Mouse (Mus musculus): ENCODE measurements around the gene Gkn2.

The Gkn2 gene

DNA sequence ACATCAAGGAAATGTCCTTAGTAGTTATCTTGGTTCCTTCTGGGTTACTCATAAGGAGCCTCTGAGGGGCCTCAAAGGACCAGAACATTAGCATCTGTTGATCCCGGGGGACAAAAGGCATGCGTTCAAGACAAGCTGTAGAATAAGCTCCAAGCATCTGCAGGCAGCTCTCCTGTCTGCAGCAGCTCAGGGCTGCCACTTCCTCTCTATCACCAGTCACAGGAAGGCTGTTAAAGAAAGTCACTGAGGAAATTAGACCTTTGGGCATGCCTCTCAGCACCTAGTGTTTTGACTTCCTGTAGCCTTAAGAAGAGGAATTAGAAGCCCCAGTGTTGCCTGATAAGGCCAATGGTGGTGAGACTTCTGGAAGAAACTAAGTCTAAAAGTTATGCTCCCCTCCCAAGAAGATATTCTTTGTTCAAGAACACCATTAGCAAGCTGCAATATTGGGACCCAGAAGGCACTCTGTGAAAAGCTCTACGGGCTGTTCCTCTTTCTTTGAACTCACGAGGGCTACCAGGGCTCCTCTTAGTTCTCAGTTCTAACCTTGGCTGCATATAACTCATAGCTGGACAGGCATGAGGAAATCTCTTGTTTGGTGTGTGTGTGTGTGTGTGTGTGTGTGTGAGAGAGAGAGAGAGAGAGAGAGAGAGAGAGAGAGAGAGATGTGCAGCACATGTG, 26.9 kb downstream of the Gkn2 start:
- peak; percentile 28 for DNase-seq (ENCODE audit: low read depth)

DNA sequence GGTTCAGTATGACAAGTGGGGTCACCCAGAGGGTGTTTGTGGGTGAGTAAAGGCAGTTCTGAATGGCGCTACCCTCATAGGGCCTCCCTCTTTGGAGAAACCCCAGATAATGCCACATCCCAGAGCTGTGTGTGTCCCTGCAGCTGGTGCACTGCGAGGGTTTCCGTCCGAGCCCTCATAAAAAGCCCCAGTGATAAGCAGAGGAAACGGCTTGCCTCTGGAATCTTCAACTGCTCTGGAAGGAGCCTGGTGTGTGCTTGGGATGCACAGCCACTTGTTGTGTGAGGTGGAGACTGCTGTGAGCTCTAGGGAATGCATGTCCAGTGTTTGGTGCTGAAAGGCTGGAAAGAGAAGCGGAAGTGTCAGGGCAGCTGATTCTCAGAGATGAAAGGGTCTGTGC, 28.3 kb downstream of the Gkn2 start:
- no peak for DNase-seq (ENCODE audit: low read depth)

DNA sequence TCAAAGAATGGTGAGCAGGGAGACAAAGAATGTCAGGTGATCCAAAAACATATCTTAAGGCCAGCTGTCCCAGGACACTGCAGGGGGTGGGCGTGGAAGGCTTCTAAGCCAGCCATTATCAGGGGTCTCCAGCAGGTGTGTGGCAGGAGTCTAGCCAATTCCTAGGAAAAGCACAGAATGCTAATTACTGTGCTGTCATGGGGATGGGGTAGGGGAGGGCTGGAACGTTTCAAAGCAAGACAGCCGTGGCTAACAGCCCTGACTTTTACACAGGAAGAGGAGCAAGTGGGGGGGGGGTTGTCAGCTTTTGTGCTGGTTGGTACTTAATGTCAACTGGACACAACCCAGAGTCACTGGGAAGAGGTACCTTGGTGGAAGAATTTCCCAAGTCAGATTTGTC, 38.9 kb downstream of the Gkn2 start:
- no peak for DNase-seq (ENCODE audit: low read depth)

DNA sequence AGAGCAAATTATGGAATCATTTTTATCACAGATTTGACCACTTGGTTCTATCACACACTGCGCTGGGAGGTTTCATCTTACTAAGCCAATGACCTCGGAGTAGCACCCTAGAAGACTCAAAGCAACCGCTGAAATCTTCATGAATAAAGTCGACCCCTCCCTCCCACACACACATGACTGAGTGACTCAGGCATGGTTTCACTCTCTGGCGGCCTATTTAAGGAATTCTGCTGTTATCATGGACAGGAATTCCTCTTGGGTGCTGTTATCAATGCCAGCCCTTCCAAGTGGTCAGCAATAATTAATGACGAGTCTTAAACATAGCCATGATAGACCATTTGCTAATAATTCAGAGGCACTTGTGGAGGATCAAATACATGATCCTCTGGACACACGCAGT, 49.1 kb downstream of the Gkn2 start:
- no peak for DNase-seq (ENCODE audit: low read depth)

DNA sequence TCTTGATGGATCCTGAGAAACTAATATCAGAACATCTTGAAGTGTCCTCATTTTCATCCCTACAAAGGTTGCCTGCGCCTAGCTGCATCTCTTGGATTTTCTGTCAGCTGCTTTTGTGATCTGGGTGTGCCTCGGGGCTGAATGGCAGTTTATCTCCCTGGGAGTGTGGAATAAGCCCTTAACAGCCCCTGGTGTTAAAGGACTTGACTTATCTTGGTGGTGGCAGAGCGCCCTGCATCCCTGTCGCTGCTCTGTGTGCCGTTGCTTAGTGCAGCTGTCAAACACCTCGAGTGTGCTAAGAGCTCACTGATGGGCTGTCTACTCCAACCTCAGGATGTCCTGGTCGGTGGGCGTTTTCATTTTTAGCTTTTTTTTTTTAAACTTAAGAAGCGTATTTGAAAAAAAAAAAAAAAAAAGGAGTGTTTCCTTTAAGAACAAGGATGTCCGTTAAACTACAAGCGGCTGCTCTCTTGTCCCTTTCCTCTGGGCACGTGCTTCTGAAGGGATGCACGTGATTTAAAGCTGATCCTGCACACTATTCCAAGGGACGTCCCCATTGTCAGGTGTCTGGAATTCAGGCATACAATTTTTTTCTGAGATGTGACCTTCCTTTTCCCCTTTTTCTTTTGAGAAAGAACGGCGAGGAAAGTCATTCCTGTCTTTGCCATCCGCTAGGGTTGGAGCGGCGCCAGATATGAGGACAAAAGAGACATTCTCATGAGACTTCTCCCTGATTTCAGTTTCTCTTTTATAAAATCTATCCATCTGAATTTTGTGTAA, 51.1 kb downstream of the Gkn2 start:
- no peak for DNase-seq (ENCODE audit: low read depth)

DNA sequence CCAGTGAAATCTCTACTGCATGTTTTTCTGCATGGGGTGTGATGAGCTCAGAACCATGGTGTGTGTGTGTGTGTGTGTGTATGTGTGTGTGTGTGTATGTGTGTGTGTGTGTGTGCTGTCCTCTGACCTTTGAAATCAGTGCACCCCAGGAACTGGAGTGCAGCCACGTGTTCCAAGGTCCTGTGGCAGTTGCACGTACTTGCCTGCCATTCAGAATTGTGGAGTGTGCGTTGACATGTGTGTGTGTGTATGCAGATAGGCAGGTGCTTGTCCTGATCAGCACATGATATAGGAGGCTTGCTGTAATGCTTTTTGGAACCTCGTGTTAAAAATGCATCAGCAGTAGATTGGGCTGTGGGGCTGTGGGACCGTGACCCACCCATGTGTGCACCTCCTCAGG, 53.8 kb downstream of the Gkn2 start:
- DNase-seq (ENCODE audit: low read depth) = no peak

DNA sequence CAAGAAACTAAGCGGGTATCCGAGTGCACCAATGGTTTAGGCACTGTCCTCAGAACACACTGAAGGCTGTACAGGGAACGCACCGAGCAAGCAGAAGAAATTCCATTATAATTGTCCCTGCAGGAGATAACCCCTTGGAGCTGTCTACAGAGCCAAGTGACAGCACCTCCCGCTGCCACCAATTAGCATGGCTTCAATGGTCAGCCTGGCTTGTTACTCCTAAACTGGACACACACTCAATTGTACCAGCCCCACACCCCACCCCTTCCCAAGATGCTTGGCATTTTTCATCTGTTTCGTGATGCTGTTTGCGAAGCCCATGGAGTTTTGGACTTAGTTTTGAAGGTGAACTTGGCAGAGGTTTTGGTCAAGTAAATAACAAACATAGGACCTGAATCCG, 54.5 kb downstream of the Gkn2 start:
- no peak for DNase-seq (ENCODE audit: low read depth)

DNA sequence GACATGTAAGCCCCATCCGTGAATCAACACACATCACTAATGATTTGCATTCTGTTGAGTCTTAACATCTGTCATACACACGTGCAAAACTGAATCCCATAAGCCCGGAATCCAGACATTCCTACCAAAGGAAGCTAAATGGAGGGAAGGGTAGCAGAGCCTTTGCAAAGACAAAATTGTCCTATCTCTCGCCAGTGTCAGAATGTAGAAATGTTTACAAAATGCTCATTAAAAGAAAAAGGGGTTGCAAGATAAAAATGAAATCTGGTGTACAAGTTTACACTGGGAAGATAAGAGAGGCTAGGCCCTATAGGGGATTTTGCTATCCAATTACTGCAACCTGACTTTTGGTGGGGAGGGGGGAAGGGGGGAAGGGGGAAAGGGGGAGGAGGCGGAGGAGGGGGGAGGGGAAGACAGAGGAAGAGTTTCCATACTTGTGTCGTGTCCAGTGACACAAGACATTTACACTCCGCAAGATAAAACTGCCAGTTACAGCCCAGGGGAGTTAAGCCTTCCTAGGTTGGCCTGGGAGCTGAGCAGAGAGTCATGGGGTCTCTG, 55.4 kb downstream of the Gkn2 start, which contains the start of gene Bmp10:
Bmp10 (plus strand) TSS at position 508 of the 558 bp plus-strand sequence.
- no peak for DNase-seq (ENCODE audit: low read depth)
